Mouse (Mus musculus) kidney, adult 2 months (tissue): ENCODE data around the gene Cpeb2. TPM values are rescaled to one million over a fixed set of nuclear protein-coding genes. Genes with fewer than 3 reads are reported as not detected.

Experiments
- DNase-seq: peaks from one replicate; pipeline ENCODE4 v3.0.0; 2021
- H3K27ac ChIP-seq: fragments of 200-500 bp; 2 replicates; pipeline ENCODE4 v1.5.1; 2012; ENCODE audit warnings: low read depth, low read length, control low read depth, inconsistent platforms; ENCODE audit not compliant: insufficient read depth
- H3K27me3 ChIP-seq: fragments of 200-500 bp; replicated peaks from 2 replicates; pipeline ENCODE4 v1.6.1; 2012; ENCODE audit warnings: mild to moderate bottlenecking, moderate library complexity, low read length, inconsistent platforms; ENCODE audit not compliant: control insufficient read depth, insufficient read depth
- H3K36me3 ChIP-seq: fragments of 200-500 bp; 2 replicates; pipeline ENCODE4 v1.6.1; 2012; ENCODE audit warnings: mild to moderate bottlenecking, moderate library complexity, low read length, inconsistent platforms; ENCODE audit not compliant: control insufficient read depth, insufficient read depth
- H3K4me1 ChIP-seq: fragments of 200-500 bp; 2 replicates; pipeline ENCODE4 v1.6.1; 2011; ENCODE audit warnings: low read length; ENCODE audit not compliant: control insufficient read depth, insufficient read depth
- H3K4me3 ChIP-seq: fragments of 200-500 bp; 2 replicates; pipeline ENCODE4 v1.5.1; 2011; ENCODE audit warnings: mild to moderate bottlenecking, low read depth, low read length, control low read depth; ENCODE audit not compliant: insufficient read depth
- CTCF ChIP-seq: fragments of 200-500 bp; conservative IDR thresholded peaks from 2 replicates; pipeline ENCODE4 v1.5.1; 2011; ENCODE audit warnings: low read depth, mild to moderate bottlenecking, control low read depth, low read length, moderate library complexity, mixed read lengths; ENCODE audit not compliant: insufficient read depth, insufficient read length
- POLR2A ChIP-seq: fragments of 200-500 bp; IDR thresholded peaks from one replicate; pipeline ENCODE4 v1.6.1; 2011; ENCODE audit warnings: low read depth, low read length, control low read depth
- WGBS: fragments of 180-500 bp; shearing (Covaris S2); methylation state at CpG from one replicate; pipeline ENCODE4 v1.1.7; 2018; 5-methylcytosine and 5-hydroxymethylcytosine counted together
- polyA plus RNA-seq: library from polyadenylated mRNA; depleted of rRNA; stranded (reverse); fragments of >200 nt; gene quantifications from 2 replicates; pipeline ENCODE4 v1.2.3, GENCODE M21; 2012

The Cpeb2 gene
- polyA plus RNA-seq, 1 experiment, result 5.9 TPM

DNA sequence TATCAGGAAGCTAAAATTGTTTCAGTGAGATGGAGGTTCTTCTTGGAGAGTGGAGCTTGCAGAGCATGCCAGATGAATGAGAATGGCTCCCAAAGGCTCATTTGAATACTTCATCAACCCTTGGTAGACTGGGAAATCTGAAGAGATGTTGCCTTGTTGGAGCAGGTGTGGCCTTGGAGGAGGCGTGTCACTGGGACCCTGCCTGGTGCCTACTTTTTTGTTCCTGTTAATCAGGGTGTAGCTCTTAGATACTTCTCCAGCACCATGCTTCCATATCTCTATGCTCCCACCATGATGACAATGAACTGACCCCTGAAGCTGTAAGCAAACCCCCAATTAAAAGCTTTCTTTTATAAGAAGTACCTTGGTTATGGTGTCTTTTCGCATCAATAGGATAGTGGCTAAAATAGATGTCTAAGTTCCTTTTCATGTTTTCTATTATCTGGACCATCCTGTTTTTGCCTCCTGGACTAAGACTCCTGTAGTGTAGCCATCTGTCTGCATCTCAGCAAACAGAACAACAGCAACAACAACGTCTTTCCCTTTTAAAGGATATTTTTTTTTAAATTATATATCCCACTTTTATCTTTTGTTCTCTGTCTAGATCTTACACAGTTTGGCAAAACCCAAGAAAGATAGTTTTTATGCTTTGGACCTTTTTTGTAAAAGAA is 25.6 kb downstream of the Cpeb2 start:
- WGBS, result 96% methylated on average over 3 of the region's 3 CpGs
- no peak for TF ChIP-seq POLR2A
- TF ChIP-seq CTCF, result no peak
- no peak overlapping the region for H3K27ac ChIP-seq
- no peak overlapping the region for H3K4me3 ChIP-seq
- peaks cover 2% of the 10 kb centered on the region; the same call in 1 of the 2 replicates for H3K36me3 ChIP-seq
- H3K4me1 ChIP-seq, result peaks cover 3% of the 10 kb centered on the region; the same call in 1 of the 2 replicates
- no peaks in the 10 kb centered on the region for H3K27me3 ChIP-seq
- no peak for DNase-seq

DNA sequence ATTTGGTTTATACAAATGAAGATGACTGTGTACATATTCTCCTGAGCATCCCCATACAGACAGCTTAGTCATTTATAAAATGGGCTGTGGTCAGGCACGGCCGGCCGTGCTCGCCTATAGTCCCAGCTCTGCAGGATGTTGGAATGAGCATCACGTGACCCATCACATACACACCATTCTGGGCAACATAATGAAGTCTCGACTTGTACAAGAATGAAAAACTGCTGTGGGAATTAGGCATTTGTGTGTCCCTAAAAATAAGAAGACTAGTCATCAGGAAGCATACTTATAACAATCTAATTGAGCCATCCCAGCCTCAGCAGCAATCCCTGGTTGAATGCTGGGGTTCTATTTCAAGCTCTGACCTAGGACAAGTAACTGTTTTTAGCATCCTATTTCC is 28.8 kb downstream of the Cpeb2 start:
- 73% methylated on average over 6 of the region's 6 CpGs for whole genome bisulfite sequencing
- TF ChIP-seq CTCF (no peak), POLR2A (no peak)
- Histone ChIP-seq H3K36me3 (peaks cover 2% of the 10 kb centered on the region; the same call in 1 of the 2 replicates), H3K4me3 (no peak overlapping the region), H3K27ac (peak overlapping the region; percentile 31; the same call in 1 of the 2 replicates), H3K27me3 (no peaks in the 10 kb centered on the region), H3K4me1 (peaks cover 10% of the 10 kb centered on the region; the same call in 1 of the 2 replicates)
- no peak for DNase-seq

DNA sequence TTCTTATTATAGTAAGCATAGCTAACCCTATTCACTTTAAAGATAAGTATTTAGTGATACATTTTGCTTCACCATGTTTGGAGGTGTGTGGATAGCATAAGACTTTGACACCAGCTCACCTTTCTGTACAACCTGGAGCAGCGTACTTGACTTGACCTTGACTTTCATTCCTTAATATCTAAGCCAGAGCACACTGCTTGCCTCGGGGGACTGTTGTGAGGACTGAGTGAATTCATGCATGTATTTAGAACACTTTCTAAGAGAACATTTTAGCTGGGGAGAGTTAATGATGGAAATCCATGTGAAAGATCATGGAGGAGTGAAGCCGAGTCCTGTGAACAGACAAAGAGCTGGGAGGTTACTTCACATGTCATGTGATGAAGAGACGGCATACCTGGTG is 31.0 kb downstream of the Cpeb2 start:
- Histone ChIP-seq H3K36me3 (peaks cover 2% of the 10 kb centered on the region; the same call in 1 of the 2 replicates), H3K4me3 (no peak overlapping the region), H3K27ac (peak overlapping the region; percentile 92), H3K4me1 (peaks cover 10% of the 10 kb centered on the region; the same call in 1 of the 2 replicates), H3K27me3 (no peaks in the 10 kb centered on the region)
- 40% methylated on average over 4 of the region's 4 CpGs for WGBS
- TF ChIP-seq CTCF, result no peak
- TF ChIP-seq POLR2A, result no peak
- peak; percentile 83 for DNase-seq

DNA sequence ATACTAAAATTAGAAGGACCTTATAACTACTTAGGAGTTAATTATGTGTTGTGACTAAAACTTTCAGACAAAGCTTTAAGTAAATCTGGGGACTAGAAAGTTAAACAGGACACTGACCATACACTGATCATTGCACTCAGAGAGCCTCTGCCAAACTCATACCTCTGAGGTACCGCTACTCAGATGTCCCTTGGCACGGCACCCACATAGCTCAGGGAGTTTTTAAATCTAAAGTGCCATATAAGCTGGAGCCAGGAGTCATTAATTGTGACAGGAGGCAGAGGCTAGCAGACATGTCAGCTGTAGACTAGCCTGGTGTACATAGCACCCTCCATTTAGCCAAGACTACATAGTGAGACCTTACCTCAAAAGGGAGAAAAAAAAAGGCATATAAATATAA is 31.7 kb downstream of the Cpeb2 start:
- WGBS, result 42% methylated on average over 2 of the region's 2 CpGs
- peak overlapping the region; percentile 91 for H3K27ac ChIP-seq
- no peaks in the 10 kb centered on the region for H3K27me3 ChIP-seq
- H3K36me3 ChIP-seq, result peaks cover 2% of the 10 kb centered on the region; the same call in 1 of the 2 replicates
- peak; percentile 16 for DNase-seq
- peaks cover 10% of the 10 kb centered on the region; the same call in 1 of the 2 replicates for H3K4me1 ChIP-seq
- no peak overlapping the region for H3K4me3 ChIP-seq
- TF ChIP-seq POLR2A, result no peak
- TF ChIP-seq CTCF, result no peak

DNA sequence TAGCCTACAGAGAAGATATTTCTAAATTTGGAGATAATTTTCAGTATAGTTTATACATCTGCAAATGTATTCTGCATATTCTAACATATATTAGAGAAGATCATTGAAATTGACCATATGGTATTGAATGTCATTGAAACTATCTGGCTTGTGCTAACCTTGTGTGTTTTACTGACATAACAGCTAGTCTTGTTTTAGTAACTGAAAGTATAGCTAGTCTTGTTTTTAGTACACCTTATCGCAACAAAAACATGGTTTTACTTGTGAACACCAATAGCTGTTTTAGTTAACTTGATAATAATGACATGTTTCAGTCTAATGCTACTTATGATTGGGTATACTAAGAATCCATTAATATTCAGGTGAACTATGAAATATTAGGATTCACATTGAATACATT is 45.0 kb downstream of the Cpeb2 start:
- Histone ChIP-seq H3K27me3 (no peaks in the 10 kb centered on the region), H3K4me3 (no peak overlapping the region), H3K36me3 (peaks cover 5% of the 10 kb centered on the region; the same call in 1 of the 2 replicates), H3K27ac (no peak overlapping the region), H3K4me1 (peaks cover 3% of the 10 kb centered on the region; the same call in 1 of the 2 replicates)
- TF ChIP-seq CTCF (no peak), POLR2A (no peak)
- DNase-seq, result no peak
- 95% methylated on average over 1 of the region's 1 CpGs for WGBS

DNA sequence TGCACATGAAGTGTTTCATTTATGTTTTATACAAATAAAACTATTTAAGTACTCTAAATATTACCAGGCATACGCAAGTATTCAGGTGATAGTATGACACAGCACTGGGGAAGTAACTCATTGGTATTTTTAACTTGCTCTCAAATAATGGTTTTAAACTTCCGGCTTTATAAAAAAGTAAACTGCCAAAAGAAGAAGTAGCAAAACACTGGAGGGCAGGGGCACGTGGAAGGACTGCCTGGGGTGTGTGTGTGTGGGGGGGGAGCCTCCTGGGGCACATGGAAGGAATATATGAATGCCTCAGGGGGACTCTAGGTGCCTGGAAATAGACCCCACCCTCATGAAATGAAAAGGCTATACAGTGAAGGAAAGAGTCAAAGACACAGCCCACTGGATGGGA is 46.8 kb downstream of the Cpeb2 start:
- TF ChIP-seq POLR2A (no peak), CTCF (no peak)
- H3K4me3 ChIP-seq, result no peak overlapping the region
- DNase-seq, result no peak
- H3K27me3 ChIP-seq, result no peaks in the 10 kb centered on the region
- peaks cover 9% of the 10 kb centered on the region; the same call in 1 of the 2 replicates for H3K36me3 ChIP-seq
- H3K27ac ChIP-seq, result no peak overlapping the region
- H3K4me1 ChIP-seq, result peaks cover 2% of the 10 kb centered on the region; the same call in 1 of the 2 replicates
- 73% methylated on average over 3 of the region's 3 CpGs for WGBS

DNA sequence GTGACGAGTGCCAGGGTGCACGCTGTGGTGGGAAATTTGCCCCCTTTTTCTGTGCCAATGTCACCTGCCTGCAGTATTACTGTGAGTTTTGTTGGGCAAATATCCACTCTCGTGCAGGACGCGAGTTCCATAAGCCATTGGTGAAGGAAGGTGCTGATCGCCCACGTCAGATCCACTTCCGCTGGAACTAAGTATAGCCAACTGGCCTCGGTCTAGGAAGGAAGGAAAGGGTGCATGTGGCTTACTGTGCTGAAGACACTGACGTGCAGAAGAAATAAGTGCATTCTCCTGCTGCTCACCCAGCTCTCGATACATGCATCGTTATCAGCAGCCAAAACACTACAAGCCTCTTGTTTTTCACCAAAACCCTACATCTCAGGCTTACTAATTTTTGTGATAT is 52.8 kb downstream of the Cpeb2 start:
- Histone ChIP-seq H3K4me3 (no peak overlapping the region), H3K4me1 (no peaks in the 10 kb centered on the region), H3K36me3 (peaks cover 13% of the 10 kb centered on the region), H3K27me3 (no peaks in the 10 kb centered on the region), H3K27ac (no peak overlapping the region)
- TF ChIP-seq POLR2A (no peak), CTCF (no peak)
- WGBS, result 83% methylated on average over 12 of the region's 12 CpGs
- no peak for DNase-seq
